Mouse (Mus musculus): ENCODE measurements at regions not wholly inside any gene's neighbourhood (a gene's known extent, or its start where the extent isn't known, plus 50 kb on each side); places are given as distances from the start of the nearest gene placed in this dataset.

GRCm38 (mm10) chr15:36927436-36927835 lies 80.1 kb downstream of the Zfp706 start:
- ATAC-seq (ENCODE audit: low FRiP score, low TSS enrichment): no peak

GRCm38 (mm10) chr15:36924171-36924570 lies 83.4 kb downstream of the Zfp706 start:
- DNase-seq (ENCODE audit: low spot score) (peak; percentile 73), ATAC-seq (ENCODE audit: low FRiP score, low TSS enrichment) (peak; percentile 40; the same call in 1 of the 2 replicates)
- 0 out of 2 replicates have a peak, but pooled peaks cover 2% of the 10 kb centered on the region for H3K4me1 ChIP-seq (replicated peaks; ENCODE audit: control insufficient read depth, insufficient read depth)
- no peaks in the 10 kb centered on the region for H3K27me3 ChIP-seq (ENCODE audit: control insufficient read depth, insufficient read depth, low read length)
- no peak overlapping the region for H3K4me2 ChIP-seq (replicated peaks; ENCODE audit: low read depth)
- 36% methylated on average over 6 of the region's 6 CpGs for WGBS
- TF ChIP-seq EP300 (optimal IDR thresholded peaks at IDR 0.05) (no peak), CTCF (IDR thresholded peaks at IDR 0.05; ENCODE audit: low read depth) (no peak)
- no peak overlapping the region for H3K9ac ChIP-seq (ENCODE audit: low read length)
- H3K36me3 ChIP-seq (ENCODE audit: control insufficient read depth, insufficient read depth, low read length): no peaks in the 10 kb centered on the region
- H3K9me3 ChIP-seq (ENCODE audit: control insufficient read depth, low read length): no peaks in the 10 kb centered on the region
- H3K27ac ChIP-seq (replicated peaks): no peak overlapping the region; the same call in 1 of the 2 replicates
- H3K4me3 ChIP-seq (ENCODE audit: low read depth, low read length): no peak overlapping the region

More at GRCm38 (mm10) chr15:36927436-36927835, 80.1 kb downstream of the Zfp706 start:
- Histone ChIP-seq H3K4me3 (ENCODE audit: low read depth, low read length) (no peak overlapping the region), H3K4me1 (replicated peaks; ENCODE audit: control insufficient read depth, insufficient read depth) (0 out of 2 replicates have a peak, but pooled peaks cover 2% of the 10 kb centered on the region), H3K9me3 (ENCODE audit: control insufficient read depth, low read length) (no peaks in the 10 kb centered on the region), H3K27me3 (ENCODE audit: control insufficient read depth, insufficient read depth, low read length) (no peaks in the 10 kb centered on the region), H3K9ac (ENCODE audit: low read length) (no peak overlapping the region), H3K4me2 (replicated peaks; ENCODE audit: low read depth) (no peak overlapping the region), H3K27ac (replicated peaks) (no peak overlapping the region), H3K36me3 (ENCODE audit: control insufficient read depth, insufficient read depth, low read length) (no peaks in the 10 kb centered on the region)
- no peak for TF ChIP-seq EP300 (optimal IDR thresholded peaks at IDR 0.05)
- TF ChIP-seq CTCF (IDR thresholded peaks at IDR 0.05; ENCODE audit: low read depth): no peak
- DNase-seq (ENCODE audit: low spot score): no peak
- WGBS: 47% methylated on average over 5 of the region's 5 CpGs

GRCm38 (mm10) chr15:36921384-36921783 lies 86.2 kb downstream of the Zfp706 start:
- Histone ChIP-seq H3K27me3 (ENCODE audit: control insufficient read depth, insufficient read depth, low read length) (no peaks in the 10 kb centered on the region), H3K36me3 (ENCODE audit: control insufficient read depth, insufficient read depth, low read length) (no peaks in the 10 kb centered on the region), H3K4me1 (replicated peaks; ENCODE audit: control insufficient read depth, insufficient read depth) (0 out of 2 replicates have a peak, but pooled peaks cover 2% of the 10 kb centered on the region), H3K4me3 (ENCODE audit: low read depth, low read length) (no peak overlapping the region), H3K9me3 (ENCODE audit: control insufficient read depth, low read length) (no peaks in the 10 kb centered on the region), H3K27ac (replicated peaks) (0 out of 2 replicates have a peak overlapping the region, but pooled peaks have one; percentile 30), H3K4me2 (replicated peaks; ENCODE audit: low read depth) (no peak overlapping the region), H3K9ac (ENCODE audit: low read length) (no peak overlapping the region)
- DNase-seq (ENCODE audit: low spot score): no peak
- 0 out of 2 replicates have a peak, but pooled peaks have one; percentile 10 for ATAC-seq (ENCODE audit: low FRiP score, low TSS enrichment)
- TF ChIP-seq EP300 (optimal IDR thresholded peaks at IDR 0.05) (no peak), CTCF (IDR thresholded peaks at IDR 0.05; ENCODE audit: low read depth) (no peak)
- WGBS: 20% methylated on average over 3 of the region's 3 CpGs

GRCm38 (mm10) chr15:36920886-36921285 lies 86.7 kb downstream of the Zfp706 start:
- ATAC-seq (ENCODE audit: low FRiP score, low TSS enrichment) (peak; percentile 30; the same call in 1 of the 2 replicates), DNase-seq (ENCODE audit: low spot score) (no peak)
- Histone ChIP-seq H3K9me3 (ENCODE audit: control insufficient read depth, low read length) (no peaks in the 10 kb centered on the region), H3K36me3 (ENCODE audit: control insufficient read depth, insufficient read depth, low read length) (no peaks in the 10 kb centered on the region), H3K27me3 (ENCODE audit: control insufficient read depth, insufficient read depth, low read length) (no peaks in the 10 kb centered on the region), H3K9ac (ENCODE audit: low read length) (no peak overlapping the region), H3K4me1 (replicated peaks; ENCODE audit: control insufficient read depth, insufficient read depth) (0 out of 2 replicates have a peak, but pooled peaks cover 2% of the 10 kb centered on the region), H3K27ac (replicated peaks) (0 out of 2 replicates have a peak overlapping the region, but pooled peaks have one; percentile 30), H3K4me2 (replicated peaks; ENCODE audit: low read depth) (no peak overlapping the region), H3K4me3 (ENCODE audit: low read depth, low read length) (no peak overlapping the region)
- TF ChIP-seq EP300 (optimal IDR thresholded peaks at IDR 0.05) (no peak), CTCF (IDR thresholded peaks at IDR 0.05; ENCODE audit: low read depth) (no peak)

- H3K4me1 ChIP-seq (replicated peaks; ENCODE audit: control insufficient read depth, insufficient read depth): 0 out of 2 replicates have a peak, but pooled peaks cover 2% of the 10 kb centered on the region
- H3K9ac ChIP-seq (ENCODE audit: low read length): no peak overlapping the region
- no peak for ATAC-seq (ENCODE audit: low FRiP score, low TSS enrichment)
- H3K27ac ChIP-seq (replicated peaks): no peak overlapping the region
- no peaks in the 10 kb centered on the region for H3K27me3 ChIP-seq (ENCODE audit: control insufficient read depth, insufficient read depth, low read length)
- WGBS: 88% methylated on average over 5 of the region's 5 CpGs
- H3K4me3 ChIP-seq (ENCODE audit: low read depth, low read length): no peak overlapping the region
- no peak for DNase-seq (ENCODE audit: low spot score)
- H3K4me2 ChIP-seq (replicated peaks; ENCODE audit: low read depth): no peak overlapping the region
- H3K36me3 ChIP-seq (ENCODE audit: control insufficient read depth, insufficient read depth, low read length): no peaks in the 10 kb centered on the region
- H3K9me3 ChIP-seq (ENCODE audit: control insufficient read depth, low read length): no peaks in the 10 kb centered on the region
- no peak for TF ChIP-seq EP300 (optimal IDR thresholded peaks at IDR 0.05)
- no peak for TF ChIP-seq CTCF (IDR thresholded peaks at IDR 0.05; ENCODE audit: low read depth)
These were observed 87.9 kb downstream of the Zfp706 start for GRCm38 (mm10) chr15:36919704-36920103.

GRCm38 (mm10) chr15:36919209-36919608 lies 88.4 kb downstream of the Zfp706 start:
- WGBS: 53% methylated on average over 4 of the region's 4 CpGs
- no peaks in the 10 kb centered on the region for H3K36me3 ChIP-seq (ENCODE audit: control insufficient read depth, insufficient read depth, low read length)
- no peaks in the 10 kb centered on the region for H3K9me3 ChIP-seq (ENCODE audit: control insufficient read depth, low read length)
- H3K4me3 ChIP-seq (ENCODE audit: low read depth, low read length): no peak overlapping the region
- DNase-seq (ENCODE audit: low spot score) (peak; percentile 56), ATAC-seq (ENCODE audit: low FRiP score, low TSS enrichment) (peak; percentile 69)
- TF ChIP-seq CTCF (IDR thresholded peaks at IDR 0.05; ENCODE audit: low read depth) (no peak), EP300 (optimal IDR thresholded peaks at IDR 0.05) (no peak)
- H3K27ac ChIP-seq (replicated peaks): no peak overlapping the region
- H3K4me2 ChIP-seq (replicated peaks; ENCODE audit: low read depth): no peak overlapping the region
- no peak overlapping the region for H3K9ac ChIP-seq (ENCODE audit: low read length)
- H3K27me3 ChIP-seq (ENCODE audit: control insufficient read depth, insufficient read depth, low read length): no peaks in the 10 kb centered on the region
- no peaks in the 10 kb centered on the region for H3K4me1 ChIP-seq (replicated peaks; ENCODE audit: control insufficient read depth, insufficient read depth)

All from stomach, postnatal 0 days (tissue).